Mouse (Mus musculus) intestine, embryonic 14.5 days (tissue): Measurements from ENCODE around the gene Cmtm4. TPM values are rescaled to one million over a fixed set of nuclear protein-coding genes. Genes with fewer than 3 reads are reported as not detected.

Experiments
- ATAC-seq: fragments of 200-750 bp; cut with Nextera tagmentation; replicated peaks from 2 replicates; pipeline ENCODE4 v1.8.0; 2017; ENCODE audit warnings: low read depth, moderate number of reproducible peaks, moderate TSS enrichment, moderate library complexity; ENCODE audit not compliant: low FRiP score, low TSS enrichment
- DNase-seq: peaks from one replicate; pipeline ENCODE4 v3.0.0-alpha.2; 2018; ENCODE audit warnings: low spot score
- H3K27ac ChIP-seq: fragments of 300-500 bp; sonication (generic); 2 replicates; pipeline ENCODE4 v1.5.1; 2014; ENCODE audit warnings: low read depth, mild to moderate bottlenecking, control low read depth
- H3K27me3 ChIP-seq: fragments of 300-500 bp; sonication (generic); replicated peaks from 2 replicates; pipeline ENCODE4 v1.6.1; 2014; ENCODE audit warnings: low read length, control low read depth; ENCODE audit not compliant: control insufficient read depth, insufficient read depth
- H3K36me3 ChIP-seq: fragments of 300-500 bp; sonication (generic); 2 replicates; pipeline ENCODE4 v1.6.1; 2014; ENCODE audit warnings: low read length, control low read depth; ENCODE audit not compliant: control insufficient read depth, insufficient read depth
- H3K4me1 ChIP-seq: fragments of 300-500 bp; sonication (generic); replicated peaks from 2 replicates; pipeline ENCODE4 v1.6.1; 2014; ENCODE audit warnings: low read length, control low read depth, mixed read lengths; ENCODE audit not compliant: control insufficient read depth, insufficient read depth
- H3K4me2 ChIP-seq: fragments of 300-500 bp; sonication (generic); 2 replicates; pipeline ENCODE4 v1.6.1; 2014; ENCODE audit warnings: low read length
- H3K4me3 ChIP-seq: fragments of 300-500 bp; sonication (generic); 2 replicates; pipeline ENCODE4 v1.5.1; 2014; ENCODE audit warnings: low read depth, low read length, control low read depth, mixed read lengths
- H3K9ac ChIP-seq: fragments of 300-500 bp; sonication (generic); 2 replicates; pipeline ENCODE4 v1.6.1; 2014; ENCODE audit warnings: mild to moderate bottlenecking, low read length
- H3K9me3 ChIP-seq: fragments of 300-500 bp; sonication (generic); 2 replicates; pipeline ENCODE4 v1.6.1; 2016; ENCODE audit warnings: low read length, control low read depth; ENCODE audit not compliant: control insufficient read depth
- WGBS: fragments of 180-500 bp; shearing (Covaris S2); extraction: QIAGEN DNeasy Blood & Tissue Kit; methylation state at CpG from one replicate; pipeline ENCODE4 v1.1.7; 2014; 5-methylcytosine and 5-hydroxymethylcytosine counted together
- polyA plus RNA-seq: library from polyadenylated mRNA; unstranded; fragments of >200 nt; fragmentation: Nextera tagmentation; extraction: Ambion mirVana; gene quantifications from 2 replicates; pipeline ENCODE4 v1.2.1, GENCODE M21; 2014

Cmtm4 gene
- 7.0 and 7.5 TPM in 2 replicates for polyA plus RNA-seq

- peak within 1 kb of the TSS; percentile 87 for H3K9ac ChIP-seq
- peak within 1 kb of the TSS; percentile 64 for H3K4me2 ChIP-seq
- peak; percentile 86 for ATAC-seq
- peaks cover 16% of the 10 kb centered on the region for H3K4me1 ChIP-seq
- H3K36me3 ChIP-seq = no peaks in the 10 kb centered on the region
- DNase-seq = peak; percentile 83
- 3% methylated on average over 16 of the region's 54 CpGs for WGBS
- H3K27ac ChIP-seq = peak within 1 kb of the TSS; percentile 83
- H3K9me3 ChIP-seq = no peaks in the 10 kb centered on the region
- no peaks in the 10 kb centered on the region for H3K27me3 ChIP-seq
- H3K4me3 ChIP-seq = peak within 1 kb of the TSS; percentile 61
These were observed at the start of gene Cmtm4 for GRCm38 (mm10) chr8:104395703-104396357. Gene Cmtm4, minus strand, starts transcription at chr8:104395807.

- ATAC-seq (no peak), DNase-seq (no peak)
- WGBS = 61% methylated on average over 6 of the region's 6 CpGs
- Histone ChIP-seq H3K9me3 (no peaks in the 10 kb centered on the region), H3K4me2 (no peak overlapping the region), H3K36me3 (peaks cover 5% of the 10 kb centered on the region), H3K27ac (no peak overlapping the region), H3K4me3 (no peak overlapping the region), H3K9ac (no peak overlapping the region), H3K27me3 (no peaks in the 10 kb centered on the region), H3K4me1 (peaks cover 13% of the 10 kb centered on the region; the same call in 1 of the 2 replicates)
These were observed 49.6 kb upstream of the Cmtm4 start for GRCm38 (mm10) chr8:104445248-104445647.

- Histone ChIP-seq H3K4me1 (peaks cover 13% of the 10 kb centered on the region; the same call in 1 of the 2 replicates), H3K9me3 (no peaks in the 10 kb centered on the region), H3K27me3 (no peaks in the 10 kb centered on the region), H3K4me2 (0 out of 2 replicates have a peak overlapping the region, but pooled peaks have one; percentile 33), H3K9ac (peak overlapping the region; percentile 95), H3K4me3 (peak overlapping the region; percentile 95), H3K27ac (peak overlapping the region; percentile 90; the same call in 1 of the 2 replicates), H3K36me3 (peaks cover 25% of the 10 kb centered on the region)
- DNase-seq (peak; percentile 51), ATAC-seq (peak; percentile 26)
- 64% methylated on average over 7 of the region's 7 CpGs for WGBS
These were observed 47.6 kb upstream of the Cmtm4 start for GRCm38 (mm10) chr8:104443125-104443679.

GRCm38 (mm10) chr8:104442299-104443124, 46.9 kb upstream of the Cmtm4 start, which contains the start of gene Dync1li2:
Gene Dync1li2, minus strand, starts transcription at chr8:104443047.
- Histone ChIP-seq H3K9me3 (no peaks in the 10 kb centered on the region), H3K9ac (peak within 1 kb of the TSS; percentile 95), H3K4me1 (peaks cover 13% of the 10 kb centered on the region; the same call in 1 of the 2 replicates), H3K36me3 (peaks cover 30% of the 10 kb centered on the region), H3K27ac (peak within 1 kb of the TSS; percentile 90), H3K4me2 (peak within 1 kb of the TSS; percentile 78), H3K27me3 (no peaks in the 10 kb centered on the region), H3K4me3 (peak within 1 kb of the TSS; percentile 95)
- WGBS = under 1% methylated on average over 75 of the region's 75 CpGs
- ATAC-seq (peak; percentile 88), DNase-seq (peak; percentile 98)

- DNase-seq = peak; percentile 48
These were observed 46.0 kb upstream of the Cmtm4 start for GRCm38 (mm10) chr8:104441613-104442012.

GRCm38 (mm10) chr8:104439461-104439860, 43.9 kb upstream of the Cmtm4 start:
- Histone ChIP-seq H3K4me1 (peaks cover 19% of the 10 kb centered on the region), H3K4me2 (no peak overlapping the region), H3K27ac (no peak overlapping the region), H3K9ac (no peak overlapping the region), H3K36me3 (peaks cover 60% of the 10 kb centered on the region), H3K4me3 (no peak overlapping the region), H3K9me3 (no peaks in the 10 kb centered on the region), H3K27me3 (no peaks in the 10 kb centered on the region)
- WGBS = 89% methylated on average over 8 of the region's 8 CpGs
- peak; percentile 39 for DNase-seq
- ATAC-seq = no peak

More at GRCm38 (mm10) chr8:104441613-104442012, 46.0 kb upstream of the Cmtm4 start:
- 58% methylated on average over 7 of the region's 7 CpGs for WGBS
- Histone ChIP-seq H3K27me3 (no peaks in the 10 kb centered on the region), H3K9me3 (no peaks in the 10 kb centered on the region), H3K9ac (peak overlapping the region; percentile 95), H3K4me3 (peak overlapping the region; percentile 95), H3K4me2 (peak overlapping the region; percentile 78), H3K4me1 (peaks cover 14% of the 10 kb centered on the region), H3K27ac (no peak overlapping the region), H3K36me3 (peaks cover 39% of the 10 kb centered on the region)
- ATAC-seq = no peak

- H3K27ac ChIP-seq = no peak overlapping the region
- no peak overlapping the region for H3K4me3 ChIP-seq
- H3K9ac ChIP-seq = no peak overlapping the region
- no peak overlapping the region for H3K4me2 ChIP-seq
- H3K9me3 ChIP-seq = no peaks in the 10 kb centered on the region
- H3K36me3 ChIP-seq = peaks cover 76% of the 10 kb centered on the region
- 86% methylated on average over 13 of the region's 13 CpGs for WGBS
- peaks cover 19% of the 10 kb centered on the region for H3K4me1 ChIP-seq
- no peak for ATAC-seq
- H3K27me3 ChIP-seq = no peaks in the 10 kb centered on the region
- peak; percentile 10 for DNase-seq
These were observed 42.0 kb upstream of the Cmtm4 start for GRCm38 (mm10) chr8:104437494-104438135.

- Histone ChIP-seq H3K27ac (peak overlapping the region; percentile 57; the same call in 1 of the 2 replicates), H3K4me1 (peaks cover 16% of the 10 kb centered on the region), H3K36me3 (peaks cover 86% of the 10 kb centered on the region), H3K4me2 (no peak overlapping the region), H3K27me3 (no peaks in the 10 kb centered on the region), H3K4me3 (no peak overlapping the region), H3K9me3 (no peaks in the 10 kb centered on the region), H3K9ac (no peak overlapping the region)
- peak; percentile 36 for DNase-seq
- no peak for ATAC-seq
- WGBS = 87% methylated on average over 4 of the region's 4 CpGs
These were observed 41.0 kb upstream of the Cmtm4 start for GRCm38 (mm10) chr8:104436591-104436990.
